Mouse (Mus musculus) monocyte, adult 2 months (primary cell): ENCODE results near the gene Col17a1.

Source experiments
- DNase-seq, 2 experiments: peaks; one replicate each; pipeline ENCODE4 v3.0.0; 2022; ENCODE audit warnings: low spot score in 2 of 2, low read depth in 1 of 2

The Col17a1 gene

GRCm38 (mm10) chr19:47668399-47668798 is 23.5 kb downstream of the Col17a1 start:
- DNase-seq = no peak

DNA sequence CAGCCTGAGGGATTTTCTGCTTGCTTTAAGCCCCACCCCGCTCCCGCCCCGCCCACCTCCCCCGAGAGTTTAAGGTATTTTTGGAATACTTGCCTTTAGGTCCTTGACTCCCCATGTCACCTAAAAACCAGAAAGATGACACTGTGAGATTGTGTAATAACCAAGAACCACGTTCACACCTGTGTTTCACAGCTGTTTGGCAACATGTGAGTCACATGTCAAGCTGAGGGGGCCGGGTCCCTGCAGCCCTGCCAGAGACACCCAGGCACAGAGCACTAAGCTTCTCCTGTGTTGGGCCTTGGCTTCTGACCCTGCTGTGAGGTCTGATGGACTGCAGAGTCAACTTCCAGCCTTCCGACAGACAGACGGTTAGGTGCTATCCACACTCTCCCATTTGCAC is 24.3 kb downstream of the Col17a1 start:
- DNase-seq = no peak

- DNase-seq = no peak
Observed at GRCm38 (mm10) chr19:47659765-47660408, 32.0 kb downstream of the Col17a1 start.

DNA sequence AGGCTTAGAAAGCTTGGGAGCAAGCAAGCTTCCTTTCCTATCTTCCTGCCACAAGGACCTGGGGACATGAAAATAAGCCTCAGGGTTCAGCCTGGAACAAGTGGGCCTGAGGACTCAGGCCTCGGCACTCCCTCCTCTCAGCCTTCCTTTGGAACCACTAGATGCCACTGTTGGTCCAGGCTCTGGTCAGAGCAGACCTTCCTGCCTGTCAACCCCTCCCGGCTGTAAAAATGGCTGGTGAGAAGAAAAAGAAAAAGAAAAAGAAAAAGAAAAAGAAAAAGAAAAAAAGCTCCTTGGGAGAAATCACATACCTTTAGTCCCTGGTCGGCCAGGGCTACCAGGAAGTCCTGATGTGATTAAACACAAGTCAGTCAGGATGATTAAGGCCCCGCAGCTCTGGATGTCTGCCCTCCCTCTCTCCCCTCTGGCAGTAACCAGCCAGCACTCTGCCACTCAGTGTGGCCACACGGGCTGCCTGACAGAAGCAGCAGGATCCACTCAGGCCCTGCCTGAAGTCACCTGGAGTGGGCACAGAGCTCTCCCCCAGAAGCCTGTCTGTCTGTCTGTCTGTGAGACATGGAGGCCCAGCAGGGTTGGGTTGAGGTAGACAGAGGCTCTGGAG is 32.9 kb downstream of the Col17a1 start:
- no peak for DNase-seq

DNA sequence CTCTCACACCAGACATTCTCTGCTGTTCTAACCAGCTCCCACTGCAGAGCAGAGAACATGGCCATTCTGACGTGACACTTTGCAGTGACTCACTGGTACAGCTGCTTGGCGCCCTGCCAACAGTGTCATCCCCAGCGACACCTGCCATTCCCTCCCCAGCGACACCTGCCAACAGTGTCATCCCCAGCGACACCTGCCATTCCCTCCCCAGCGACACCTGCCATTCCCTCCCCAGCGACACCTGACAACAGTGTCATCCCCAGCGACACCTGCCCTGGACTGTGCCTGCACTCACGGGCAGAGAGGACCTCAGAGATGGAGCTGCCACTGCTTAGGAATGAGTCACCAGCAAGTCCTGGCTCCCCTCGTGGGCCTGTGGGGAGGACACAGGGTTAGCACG is 37.0 kb downstream of the Col17a1 start:
- DNase-seq = no peak

DNA sequence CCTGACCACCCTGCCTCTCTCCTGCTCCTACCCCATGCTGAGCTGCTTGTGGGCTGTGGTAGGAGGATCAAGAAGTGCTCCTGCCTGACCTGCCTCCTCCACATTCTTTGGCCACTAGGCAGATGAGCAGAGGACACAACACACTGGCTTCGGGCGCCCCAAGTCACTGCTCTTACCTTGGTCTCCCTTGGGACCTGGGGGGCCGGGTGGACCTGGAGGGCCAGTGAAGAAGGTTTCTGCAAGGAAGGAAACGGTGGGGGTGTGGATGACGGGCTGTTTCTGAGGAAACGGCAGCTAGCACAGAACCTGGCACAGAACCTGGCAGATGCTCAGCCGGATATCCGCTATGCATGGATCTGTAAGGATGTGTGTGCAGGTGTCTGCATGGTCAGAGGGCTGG is 38.7 kb downstream of the Col17a1 start:
- no peak for DNase-seq

GRCm38 (mm10) chr19:47652255-47652654 is 39.6 kb downstream of the Col17a1 start:
- DNase-seq = no peak

DNA sequence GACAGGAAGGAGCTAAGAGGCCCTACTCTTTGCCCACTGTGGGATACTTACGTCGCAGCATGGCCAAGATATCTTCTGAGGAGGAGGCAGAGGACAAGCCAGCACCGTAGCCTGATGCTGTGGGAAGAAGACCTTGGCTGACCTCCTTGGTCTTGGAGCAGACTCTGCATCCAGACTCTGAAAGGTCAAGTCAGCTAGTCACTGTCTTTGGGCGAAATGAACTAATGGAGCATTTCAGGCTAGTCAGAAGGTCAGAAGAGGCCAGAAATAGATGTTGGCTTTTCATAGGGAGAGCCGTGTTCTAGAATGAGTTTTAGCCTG is 40.8 kb downstream of the Col17a1 start:
- no peak for DNase-seq

DNA sequence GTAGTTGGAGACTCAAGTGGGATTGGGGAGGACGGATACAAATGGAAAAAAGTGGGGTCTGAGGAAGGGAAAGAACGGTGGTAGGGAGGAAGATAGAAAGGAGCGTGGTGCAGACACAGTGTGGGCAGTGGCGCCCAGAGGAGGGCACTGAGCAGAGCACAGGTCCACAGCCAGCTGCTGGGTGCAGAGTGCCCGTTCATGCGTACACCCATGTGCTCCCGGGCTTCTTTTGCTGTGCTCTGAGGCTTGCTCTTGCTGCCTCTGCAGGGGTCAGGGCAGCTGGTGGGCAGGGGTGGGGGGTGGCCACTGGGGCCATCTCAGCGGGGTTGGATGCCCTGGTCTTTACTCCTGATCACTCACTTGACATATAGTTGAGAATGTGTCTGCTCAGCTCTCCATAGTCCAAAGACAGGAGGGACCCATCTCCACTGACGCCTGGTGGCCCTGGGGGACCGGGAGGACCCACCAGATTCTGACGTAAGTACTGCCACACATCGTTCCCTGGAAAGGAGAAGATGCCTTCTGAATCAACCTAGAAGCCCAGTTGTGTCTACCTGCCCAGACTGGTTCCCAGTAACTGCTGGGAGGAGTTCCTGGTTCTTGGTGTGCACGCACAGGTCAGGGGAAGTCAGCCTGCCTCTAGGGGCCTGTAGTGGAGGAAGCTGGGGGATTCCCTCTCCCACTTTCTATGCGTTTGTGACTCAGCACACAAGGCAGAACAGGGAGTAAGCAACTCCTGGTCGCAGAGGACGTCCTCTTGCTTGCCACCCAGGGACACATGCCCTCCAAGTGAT is 41.3 kb downstream of the Col17a1 start:
- DNase-seq = no peak

DNA sequence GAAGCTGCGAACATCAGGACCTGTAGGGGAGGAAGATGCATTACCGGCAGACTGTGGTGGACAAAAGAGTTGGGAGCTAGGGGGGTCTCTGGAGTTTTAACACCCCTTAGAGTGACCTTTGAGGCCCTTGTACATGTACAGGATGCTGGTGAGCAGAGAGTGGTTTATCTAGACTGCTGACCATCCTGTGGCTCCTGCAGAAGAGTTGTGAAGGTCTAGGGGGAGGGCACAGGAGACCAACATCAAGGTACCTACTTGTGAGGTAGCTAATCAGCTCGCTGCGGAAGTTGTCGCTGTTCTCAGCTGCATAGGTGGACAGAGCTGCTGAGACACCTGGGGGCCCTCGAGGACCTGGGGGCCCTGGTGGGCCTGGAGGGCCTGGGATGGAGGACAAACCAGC is 42.8 kb downstream of the Col17a1 start:
- no peak for DNase-seq

GRCm38 (mm10) chr19:47646508-47647120 is 45.3 kb downstream of the Col17a1 start:
- DNase-seq = no peak

DNA sequence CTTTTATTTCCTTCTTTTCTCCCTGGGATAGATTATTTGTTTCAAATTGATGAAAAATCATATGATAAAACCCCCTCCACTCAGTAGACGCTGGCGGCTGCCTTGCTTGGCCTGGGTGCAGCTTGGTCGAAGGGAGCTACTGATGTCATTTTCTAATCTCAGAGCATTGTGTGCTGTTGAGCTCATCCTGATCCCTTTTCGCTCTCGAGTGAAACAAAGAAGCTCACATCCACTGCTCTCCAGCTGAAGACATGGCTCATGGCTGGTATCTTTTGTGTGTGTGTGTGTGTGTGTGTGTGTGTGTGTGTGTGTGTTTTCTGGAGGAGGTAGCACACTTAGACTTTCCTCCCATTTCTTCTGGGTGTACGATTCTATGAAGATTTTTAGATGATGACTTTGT is 46.3 kb downstream of the Col17a1 start:
- DNase-seq = no peak

DNA sequence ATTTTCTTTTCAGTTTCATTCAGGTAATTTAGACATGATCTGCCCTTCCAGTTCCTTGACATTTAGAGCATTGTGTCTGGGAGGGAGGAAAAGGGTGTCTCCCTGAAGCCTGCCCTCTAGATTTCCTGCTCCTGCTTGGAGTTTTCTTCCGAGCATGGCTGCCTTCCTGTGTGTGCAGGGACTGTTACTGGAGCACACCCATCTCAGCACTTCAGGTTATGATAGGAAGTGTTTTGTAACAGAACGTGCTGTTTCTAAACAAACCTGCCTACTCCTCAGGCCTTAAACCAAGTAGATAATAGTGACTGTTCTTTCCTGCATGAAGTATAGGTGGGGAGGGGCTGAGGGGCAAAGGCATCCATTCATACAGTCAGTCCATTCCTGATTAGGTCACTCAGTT is 48.0 kb downstream of the Col17a1 start:
- DNase-seq = no peak

GRCm38 (mm10) chr19:47635380-47635779 is 56.5 kb downstream of the Col17a1 start:
- DNase-seq = no peak

DNA sequence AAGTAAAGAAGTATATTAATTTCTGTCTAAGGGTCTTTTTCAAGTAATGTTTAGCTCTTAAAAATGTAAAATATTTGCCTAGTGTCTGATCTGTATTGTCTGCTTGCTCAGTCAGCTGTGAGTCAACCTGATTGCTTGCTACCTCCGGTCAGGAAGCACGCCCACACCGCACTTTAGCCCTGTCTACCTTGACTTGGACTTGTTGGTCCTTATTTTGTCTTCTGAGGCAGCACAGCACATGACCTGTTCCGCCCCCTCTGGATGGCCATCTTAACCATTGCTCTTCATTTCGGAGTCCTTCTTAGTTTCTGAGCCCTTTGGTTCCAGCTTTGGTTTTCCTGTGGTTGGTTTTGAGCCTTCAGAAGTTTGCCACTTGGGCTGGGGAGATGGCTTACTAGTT is 60.1 kb downstream of the Col17a1 start:
- DNase-seq = no peak

GRCm38 (mm10) chr19:47630381-47630780 is 61.5 kb downstream of the Col17a1 start:
- DNase-seq = no peak

DNA sequence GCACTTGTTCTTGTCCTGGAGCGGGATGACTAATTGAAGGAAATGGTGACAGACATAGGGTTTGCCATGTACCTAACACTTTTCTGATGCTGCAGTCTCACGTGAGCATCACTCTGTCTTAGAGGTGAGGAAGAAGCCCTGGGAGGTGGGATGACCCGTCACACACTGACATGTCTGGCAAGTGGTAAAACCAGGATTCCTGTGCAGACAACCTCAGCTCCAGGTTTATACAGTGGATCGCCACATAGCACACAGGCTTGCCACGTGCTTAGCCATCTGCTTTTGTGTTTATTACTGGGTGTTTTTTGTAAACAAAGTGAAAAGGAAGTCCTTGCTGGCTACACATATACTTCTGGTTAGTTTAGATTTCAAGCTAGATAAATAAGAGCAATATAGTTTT is 62.8 kb downstream of the Col17a1 start:
- no peak for DNase-seq

DNA sequence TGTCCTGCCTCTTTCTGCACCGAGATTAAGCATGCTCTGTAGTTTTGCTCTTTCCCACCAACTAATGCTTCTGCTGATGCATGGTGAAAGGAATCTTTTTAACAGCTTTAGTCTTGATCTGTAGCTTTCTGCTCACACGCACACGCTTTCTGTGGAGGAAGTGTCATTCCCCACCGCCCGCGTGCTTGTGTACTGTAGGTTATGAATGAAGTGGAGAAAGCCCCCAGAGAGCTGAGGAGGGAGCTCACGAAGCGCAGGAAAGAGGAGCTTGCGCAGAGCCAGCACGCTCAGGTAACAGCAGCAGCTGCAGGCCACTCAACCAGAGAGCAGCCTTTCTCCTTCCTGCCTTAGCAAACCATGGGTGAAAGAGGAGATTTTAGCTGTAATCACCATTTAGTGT is 64.4 kb downstream of the Col17a1 start:
- no peak for DNase-seq

- no peak for DNase-seq
Observed at GRCm38 (mm10) chr19:47624940-47625711, 66.8 kb downstream of the Col17a1 start.

GRCm38 (mm10) chr19:47621478-47621877 is 70.4 kb downstream of the Col17a1 start:
- DNase-seq = peak in 1 of 2 experiments; percentile 11

- no peak for DNase-seq
Observed at GRCm38 (mm10) chr19:47613442-47613841, 78.5 kb downstream of the Col17a1 start.
